Mouse (Mus musculus): ENCODE results near the gene S100a16.

The S100a16 gene

GRCm38 (mm10) chr3:90585595-90585994, 48.5 kb downstream of the S100a16 start:
- DNase-seq (ENCODE audit: extremely low read depth, low read depth, low spot score): no peak

- DNase-seq (ENCODE audit: extremely low read depth, low read depth, low spot score): no peak
These were observed 49.1 kb downstream of the S100a16 start for GRCm38 (mm10) chr3:90586016-90586643.

GRCm38 (mm10) chr3:90586906-90587305, 49.9 kb downstream of the S100a16 start:
- no peak for DNase-seq (ENCODE audit: extremely low read depth, low read depth, low spot score)

GRCm38 (mm10) chr3:90587361-90588101, 50.5 kb downstream of the S100a16 start:
- no peak for DNase-seq (ENCODE audit: extremely low read depth, low read depth, low spot score)

- DNase-seq (ENCODE audit: extremely low read depth, low read depth, low spot score): no peak
These were observed 52.3 kb downstream of the S100a16 start for GRCm38 (mm10) chr3:90589390-90589789.

- no peak for DNase-seq (ENCODE audit: extremely low read depth, low read depth, low spot score)
These were observed 52.9 kb downstream of the S100a16 start, which contains the start of gene S100a2 for GRCm38 (mm10) chr3:90589947-90590346. TSS of gene S100a2 (plus strand) at chr3:90590247.

Measured in fat pad, adult 2 months (tissue).